ENCODE assay signal across 8 mouse cellular contexts in the genomic region with DNA sequence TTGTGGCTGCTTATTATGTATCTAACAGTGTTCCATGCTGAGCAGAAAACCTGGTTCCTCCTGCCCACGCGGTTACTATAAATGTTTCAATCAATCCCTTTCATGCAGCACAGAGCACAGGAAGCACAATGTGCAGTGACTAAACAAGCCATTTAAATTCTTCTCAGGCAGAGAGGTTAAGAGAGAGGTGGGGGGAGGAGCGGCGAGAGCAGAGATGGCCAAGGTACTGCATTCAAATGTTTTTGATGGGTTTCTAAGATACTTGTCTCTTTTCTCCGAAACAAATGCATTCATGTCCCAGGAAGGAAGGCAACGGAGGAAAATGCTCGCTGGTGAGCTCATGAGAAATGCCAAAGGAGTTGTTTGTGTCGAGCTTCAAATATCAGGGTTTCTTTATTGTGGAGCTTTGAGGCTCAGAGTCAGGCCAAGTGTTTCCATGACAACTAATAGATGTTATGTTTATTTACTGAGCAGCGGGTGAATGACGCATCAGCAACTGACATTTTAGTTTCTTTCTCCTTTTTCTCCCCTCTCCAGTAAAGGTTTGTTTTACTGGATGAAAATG.
DNase-seq lines count a peak whose midpoint lies in the region; ATAC-seq and TF ChIP-seq lines count a peak whose summit lies in the region.

No protein-coding gene starts in this region.

- H3K27ac ChIP-seq in heart, embryonic 10.5 days, result no peak overlapping the region
- H3K27ac ChIP-seq in small intestine, adult 2 months (ENCODE audit: insufficient read depth, low read depth, low read length), result 0 out of 2 replicates have a peak overlapping the region, but pooled peaks have one; percentile 26

- no peaks in the 10 kb centered on the region for H3K36me3 ChIP-seq in heart, embryonic 10.5 days
- no peaks in the 10 kb centered on the region for H3K36me3 ChIP-seq in small intestine, adult 2 months (ENCODE audit: control insufficient read depth, insufficient read depth, low read length)

- peaks cover 10% of the 10 kb centered on the region for H3K4me1 ChIP-seq in heart, embryonic 10.5 days
- no peaks in the 10 kb centered on the region for H3K4me1 ChIP-seq in small intestine, adult 2 months (ENCODE audit: control insufficient read depth, insufficient read depth, insufficient read length, low read length)

- no peaks in the 10 kb centered on the region for H3K9me3 ChIP-seq in heart, embryonic 10.5 days

- TF ChIP-seq POLR2A in small intestine, adult 2 months (IDR thresholded peaks at IDR 0.05; ENCODE audit: low read depth, low read length), result no peak

- 32% methylated on average over 10 of the region's 10 CpGs for WGBS in heart, embryonic 10.5 days
- WGBS in small intestine, adult 2 months, result 17% methylated on average over 10 of the region's 10 CpGs

- ATAC-seq in monocyte, adult 5-6 weeks (replicated peaks; ENCODE audit: insufficient number of reproducible peaks, low FRiP score, low TSS enrichment, poor library complexity, severe bottlenecking), result no peak

- no peaks in the 10 kb centered on the region; the same call in 1 of the 2 replicates for H3K27me3 ChIP-seq in heart, embryonic 10.5 days (ENCODE audit: insufficient read depth, poor library complexity, severe bottlenecking)
- H3K27me3 ChIP-seq in small intestine, adult 2 months (ENCODE audit: control insufficient read depth, insufficient read depth, low read length), result no peaks in the 10 kb centered on the region

- intact Hi-C loops in heart, postnatal 25 days (cut with DNase I), result no loop called here

- no peak for TF ChIP-seq CTCF in small intestine, adult 2 months (IDR thresholded peaks at IDR 0.05; ENCODE audit: extremely low read depth, insufficient read length, insufficient replicate concordance, low read depth, low read length)

- H3K4me3 ChIP-seq in heart, embryonic 10.5 days, result peak overlapping the region; percentile 5; the same call in 1 of the 2 replicates
- no peak overlapping the region for H3K4me3 ChIP-seq in small intestine, adult 2 months (ENCODE audit: low read depth, low read length)

- DNase-seq in heart, embryonic 10.5 days (ENCODE audit: low spot score), result no peak
- no peak for DNase-seq in heart, postnatal 25 days (ENCODE audit: low spot score)
- DNase-seq in cerebellum, postnatal 36 days, result peak; percentile 7 to 22
- peak; percentile 68 to 78 for DNase-seq in frontal cortex, postnatal 36 days (ENCODE audit: low spot score in 2 of 2)
- peak; percentile 72 for DNase-seq in layer of hippocampus, adult 9-10 months (ENCODE audit: low spot score)
- DNase-seq in lung, postnatal 36 days, result peak; percentile 26

Comparison
In these comparisons a context has a peak if more than half of its experiments do, and no peak if none do; other contexts are left out.
1. DNase-seq: peak in cerebellum, postnatal 36 days (2 of 2), frontal cortex, postnatal 36 days (2 of 2), layer of hippocampus, adult 9-10 months (single experiment) and lung, postnatal 36 days (single experiment); none in heart, embryonic 10.5 days (single experiment) and heart, postnatal 25 days (single experiment).